Mouse (Mus musculus): Measurements from ENCODE around the gene Patl2. TPM values are rescaled to one million over a fixed set of nuclear protein-coding genes. Genes with fewer than 3 reads are reported as not detected.

Gene Patl2
- polyA plus RNA-seq, 1 experiment: not detected

- no peaks in the 10 kb centered on the region for H3K4me1 ChIP-seq (ENCODE audit: control insufficient read depth, insufficient read depth, low read length)
- TF ChIP-seq CTCF (IDR thresholded peaks at IDR 0.05; ENCODE audit: insufficient read depth, low read depth, low read length) (no peak), POLR2A (IDR thresholded peaks at IDR 0.05; ENCODE audit: insufficient read depth, low read depth, low read length) (no peak)
- H3K4me3 ChIP-seq (ENCODE audit: insufficient read depth, low read depth, low read length): no peak overlapping the region
- no peak overlapping the region for H3K27ac ChIP-seq (ENCODE audit: insufficient read depth, low read depth, low read length)
- WGBS: 75% methylated on average over 5 of the region's 5 CpGs
Measured at GRCm38 (mm10) chr2:122141332-122141967, 44.5 kb downstream of the Patl2 start.

- TF ChIP-seq CTCF (IDR thresholded peaks at IDR 0.05; ENCODE audit: insufficient read depth, low read depth, low read length) (no peak), POLR2A (IDR thresholded peaks at IDR 0.05; ENCODE audit: insufficient read depth, low read depth, low read length) (no peak)
- 79% methylated on average over 2 of the region's 2 CpGs for WGBS
- H3K27ac ChIP-seq (ENCODE audit: insufficient read depth, low read depth, low read length): no peak overlapping the region
- no peaks in the 10 kb centered on the region for H3K4me1 ChIP-seq (ENCODE audit: control insufficient read depth, insufficient read depth, low read length)
- no peak overlapping the region for H3K4me3 ChIP-seq (ENCODE audit: insufficient read depth, low read depth, low read length)
Measured at GRCm38 (mm10) chr2:122140815-122141214, 45.2 kb downstream of the Patl2 start.

- Histone ChIP-seq H3K27ac (ENCODE audit: insufficient read depth, low read depth, low read length) (no peak overlapping the region), H3K4me3 (ENCODE audit: insufficient read depth, low read depth, low read length) (no peak overlapping the region), H3K4me1 (ENCODE audit: control insufficient read depth, insufficient read depth, low read length) (no peaks in the 10 kb centered on the region)
- no peak for TF ChIP-seq CTCF (IDR thresholded peaks at IDR 0.05; ENCODE audit: insufficient read depth, low read depth, low read length)
- TF ChIP-seq POLR2A (IDR thresholded peaks at IDR 0.05; ENCODE audit: insufficient read depth, low read depth, low read length): no peak
- WGBS: 79% methylated on average over 5 of the region's 5 CpGs
Measured at GRCm38 (mm10) chr2:122137839-122138465, 48.0 kb downstream of the Patl2 start.

GRCm38 (mm10) chr2:122132618-122133017 lies 53.4 kb downstream of the Patl2 start:
- H3K4me3 ChIP-seq (ENCODE audit: insufficient read depth, low read depth, low read length): no peak overlapping the region
- no peak overlapping the region for H3K27ac ChIP-seq (ENCODE audit: insufficient read depth, low read depth, low read length)
- WGBS: 93% methylated on average over 2 of the region's 2 CpGs
- TF ChIP-seq CTCF (IDR thresholded peaks at IDR 0.05; ENCODE audit: insufficient read depth, low read depth, low read length) (no peak), POLR2A (IDR thresholded peaks at IDR 0.05; ENCODE audit: insufficient read depth, low read depth, low read length) (no peak)
- no peaks in the 10 kb centered on the region for H3K4me1 ChIP-seq (ENCODE audit: control insufficient read depth, insufficient read depth, low read length)

GRCm38 (mm10) chr2:122132078-122132477 lies 53.9 kb downstream of the Patl2 start:
- Histone ChIP-seq H3K4me3 (ENCODE audit: insufficient read depth, low read depth, low read length) (no peak overlapping the region), H3K4me1 (ENCODE audit: control insufficient read depth, insufficient read depth, low read length) (no peaks in the 10 kb centered on the region), H3K27ac (ENCODE audit: insufficient read depth, low read depth, low read length) (no peak overlapping the region)
- WGBS: 98% methylated on average over 2 of the region's 2 CpGs
- TF ChIP-seq CTCF (IDR thresholded peaks at IDR 0.05; ENCODE audit: insufficient read depth, low read depth, low read length) (no peak), POLR2A (IDR thresholded peaks at IDR 0.05; ENCODE audit: insufficient read depth, low read depth, low read length) (no peak)

GRCm38 (mm10) chr2:122127635-122128034 lies 58.4 kb downstream of the Patl2 start:
- Histone ChIP-seq H3K27ac (ENCODE audit: insufficient read depth, low read depth, low read length) (no peak overlapping the region), H3K4me1 (ENCODE audit: control insufficient read depth, insufficient read depth, low read length) (no peaks in the 10 kb centered on the region), H3K4me3 (ENCODE audit: insufficient read depth, low read depth, low read length) (no peak overlapping the region)
- TF ChIP-seq CTCF (IDR thresholded peaks at IDR 0.05; ENCODE audit: insufficient read depth, low read depth, low read length) (no peak), POLR2A (IDR thresholded peaks at IDR 0.05; ENCODE audit: insufficient read depth, low read depth, low read length) (no peak)
- 95% methylated on average over 4 of the region's 4 CpGs for WGBS

- no peak overlapping the region for H3K27ac ChIP-seq (ENCODE audit: insufficient read depth, low read depth, low read length)
- H3K4me1 ChIP-seq (ENCODE audit: control insufficient read depth, insufficient read depth, low read length): no peaks in the 10 kb centered on the region
- TF ChIP-seq CTCF (IDR thresholded peaks at IDR 0.05; ENCODE audit: insufficient read depth, low read depth, low read length): no peak
- no peak for TF ChIP-seq POLR2A (IDR thresholded peaks at IDR 0.05; ENCODE audit: insufficient read depth, low read depth, low read length)
- 49% methylated on average over 5 of the region's 5 CpGs for WGBS
- no peak overlapping the region for H3K4me3 ChIP-seq (ENCODE audit: insufficient read depth, low read depth, low read length)
Measured at GRCm38 (mm10) chr2:122126765-122127347, 59.1 kb downstream of the Patl2 start.

- 65% methylated on average over 12 of the region's 12 CpGs for WGBS
- no peak overlapping the region for H3K4me3 ChIP-seq (ENCODE audit: insufficient read depth, low read depth, low read length)
- TF ChIP-seq CTCF (IDR thresholded peaks at IDR 0.05; ENCODE audit: insufficient read depth, low read depth, low read length): no peak
- TF ChIP-seq POLR2A (IDR thresholded peaks at IDR 0.05; ENCODE audit: insufficient read depth, low read depth, low read length): no peak
- no peak overlapping the region for H3K27ac ChIP-seq (ENCODE audit: insufficient read depth, low read depth, low read length)
- no peaks in the 10 kb centered on the region for H3K4me1 ChIP-seq (ENCODE audit: control insufficient read depth, insufficient read depth, low read length)
Measured at GRCm38 (mm10) chr2:122125680-122126572, 60.1 kb downstream of the Patl2 start.

All from olfactory bulb, adult 2 months (tissue).